8 mouse cellular contexts compared by ENCODE assay signal in the genomic region with DNA sequence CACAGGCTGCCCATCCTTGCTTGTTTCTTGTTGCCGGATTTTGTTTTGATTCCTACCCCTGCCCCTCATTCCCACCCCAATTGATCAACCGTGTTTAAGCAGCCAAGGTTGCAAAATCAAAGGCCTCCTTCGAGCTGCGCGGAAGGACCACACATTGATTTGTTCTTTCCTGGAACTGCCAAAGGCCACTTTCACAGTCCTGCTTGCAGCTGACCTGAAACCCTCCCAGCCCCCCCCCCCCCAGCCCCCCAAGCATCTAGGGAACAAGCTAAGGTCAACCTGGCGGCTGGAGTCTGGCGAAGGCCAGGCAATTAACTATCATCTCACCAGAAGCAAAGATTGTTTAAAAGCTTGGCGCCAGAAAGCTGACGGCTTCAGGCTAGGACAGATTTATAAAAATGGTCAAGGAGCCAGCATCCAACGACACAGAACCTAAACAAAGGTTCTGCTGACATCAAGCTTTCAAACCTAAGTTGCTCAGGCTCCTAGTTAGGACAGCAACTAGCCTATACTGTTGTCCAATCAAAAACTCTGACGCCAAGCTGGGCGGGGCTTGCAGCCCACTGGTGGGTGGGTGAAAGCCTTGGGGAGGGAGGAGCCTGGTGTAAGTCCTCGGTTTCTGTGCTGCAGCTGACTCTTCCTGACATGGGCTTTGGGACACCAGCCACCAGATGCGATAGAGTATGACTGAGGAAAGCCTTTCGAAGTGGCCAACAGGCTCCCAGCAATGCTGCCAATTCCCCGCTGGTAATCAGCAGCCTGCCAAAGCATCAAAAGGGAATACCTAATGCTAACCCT. TPM values are rescaled to one million over a fixed set of nuclear protein-coding genes. Genes with fewer than 3 reads are reported as not detected.
A peak's percentile ranks its signal among the peaks of the same experiment; 100 is the strongest.
DNase-seq lines count a peak whose midpoint lies in the region; ATAC-seq and TF ChIP-seq lines count a peak whose summit lies in the region.

No protein-coding gene starts in this region.

- intact Hi-C loops in heart, postnatal 25 days (cut with DNase I) = no loop called here
- intact Hi-C loops in heart, adult 2 months (cut with DNase I) = no loop called here

- no peaks in the 10 kb centered on the region for H3K79me2 ChIP-seq in heart, adult 2 months (replicated peaks; ENCODE audit: control insufficient read depth, insufficient read depth, low read length)

- peak; percentile 40; the same call in 1 of the 2 replicates for ATAC-seq in liver, embryonic 15.5 days (ENCODE audit: insufficient read depth)
- ATAC-seq in neural tube, embryonic 15.5 days (ENCODE audit: low FRiP score) = peak; percentile 74; the same call in 1 of the 2 replicates

- H3K4me1 ChIP-seq in heart, adult 2 months (ENCODE audit: control insufficient read depth, insufficient read depth, low read length) = no peaks in the 10 kb centered on the region
- H3K4me1 ChIP-seq in liver, embryonic 15.5 days (replicated peaks) = peaks cover 5% of the 10 kb centered on the region
- H3K4me1 ChIP-seq in neural tube, embryonic 15.5 days = peaks cover 11% of the 10 kb centered on the region; the same call in 1 of the 2 replicates

- no peak overlapping the region for H3K9ac ChIP-seq in heart, adult 2 months (ENCODE audit: low read depth, low read length)
- no peak overlapping the region for H3K9ac ChIP-seq in liver, embryonic 15.5 days
- H3K9ac ChIP-seq in neural tube, embryonic 15.5 days (replicated peaks) = no peak overlapping the region

- 36% methylated on average over 16 of the region's 16 CpGs for WGBS in heart, adult 2 months
- 29% methylated on average over 16 of the region's 16 CpGs for WGBS in liver, embryonic 15.5 days (ENCODE audit: insufficient replicate concordance)
- WGBS in neural tube, embryonic 15.5 days = 30% methylated on average over 16 of the region's 16 CpGs

- H3K36me3 ChIP-seq in heart, adult 2 months (ENCODE audit: control insufficient read depth, insufficient read depth, low read length) = no peaks in the 10 kb centered on the region
- no peaks in the 10 kb centered on the region for H3K36me3 ChIP-seq in liver, embryonic 15.5 days (replicated peaks)
- H3K36me3 ChIP-seq in neural tube, embryonic 15.5 days = no peaks in the 10 kb centered on the region

- peak; percentile 47 to 60 for DNase-seq in heart, adult 18-20 months
- DNase-seq in heart, postnatal 25 days (ENCODE audit: low spot score) = no peak
- peak; percentile 89 for DNase-seq in embryo, embryonic 10.5 days (ENCODE audit: low spot score)
- peak; percentile 40 to 47 for DNase-seq in heart, adult 2 months
- peak; percentile 58 for DNase-seq in kidney, adult 18-20 months
- DNase-seq in B cell, adult 2 months = no peak

- H3K9me3 ChIP-seq in liver, embryonic 15.5 days (replicated peaks) = no peaks in the 10 kb centered on the region
- no peaks in the 10 kb centered on the region for H3K9me3 ChIP-seq in neural tube, embryonic 15.5 days (replicated peaks)

- H3K27ac ChIP-seq in heart, adult 2 months = no peak overlapping the region
- no peak overlapping the region for H3K27ac ChIP-seq in liver, embryonic 15.5 days (replicated peaks)
- H3K27ac ChIP-seq in neural tube, embryonic 15.5 days (replicated peaks) = 0 out of 2 replicates have a peak overlapping the region, but pooled peaks have one; percentile 29

- TF ChIP-seq CTCF in heart, adult 2 months (IDR thresholded peaks at IDR 0.05) = no peak

- no peak for TF ChIP-seq EP300 in heart, adult 2 months (IDR thresholded peaks at IDR 0.05; ENCODE audit: insufficient read depth, low read depth, low read length)

- no peak for TF ChIP-seq POLR2A in heart, adult 2 months (IDR thresholded peaks at IDR 0.05; ENCODE audit: insufficient read depth, low read depth, low read length)

- H3K4me2 ChIP-seq in liver, embryonic 15.5 days = peak overlapping the region; percentile 19; the same call in 1 of the 2 replicates
- peak overlapping the region; percentile 31 for H3K4me2 ChIP-seq in neural tube, embryonic 15.5 days

- H3K27me3 ChIP-seq in heart, adult 2 months (ENCODE audit: control insufficient read depth, insufficient read depth, low read length) = no peaks in the 10 kb centered on the region
- no peaks in the 10 kb centered on the region for H3K27me3 ChIP-seq in liver, embryonic 15.5 days
- H3K27me3 ChIP-seq in neural tube, embryonic 15.5 days (replicated peaks) = peaks cover 4% of the 10 kb centered on the region; the same call in 1 of the 2 replicates

- H3K4me3 ChIP-seq in heart, adult 2 months = no peak overlapping the region
- H3K4me3 ChIP-seq in liver, embryonic 15.5 days (replicated peaks) = no peak overlapping the region
- H3K4me3 ChIP-seq in neural tube, embryonic 15.5 days (replicated peaks) = no peak overlapping the region

RNA-seq across cellular contexts. Expression of a gene that starts 13.0 kb away (rescaled TPM):
- 1 to 10 TPM; 1.9 to 2.9 TPM for total RNA-seq in heart, adult 18-20 months (2021)
- total RNA-seq in heart, postnatal 25 days (2021) = 1 to 10 TPM; 2.8 to 3.5 TPM
- 1 to 10 TPM; 2.5 to 3.2 TPM for total RNA-seq in heart, adult 2 months (2021)
- polyA plus RNA-seq in heart, adult 2 months (2012; rRNA removed) = 1.0 and 1.1 TPM in 2 replicates
- 0.47 and 0.71 TPM in 2 replicates for polyA plus RNA-seq in liver, embryonic 15.5 days (2015; fragmentation: Nextera tagmentation; extraction: Ambion mirVana)
- polyA plus RNA-seq in neural tube, embryonic 15.5 days (2015; fragmentation: Nextera tagmentation; extraction: Ambion mirVana) = 1.3 and 1.6 TPM in 2 replicates

Comparison
In these comparisons a context has a peak if more than half of its experiments do, and no peak if none do; other contexts are left out.
1. DNase-seq: peak in heart, adult 18-20 months (2 of 2), embryo, embryonic 10.5 days (single experiment), heart, adult 2 months (2 of 2) and kidney, adult 18-20 months (single experiment); none in heart, postnatal 25 days (single experiment) and B cell, adult 2 months (0 of 2).